Mouse (Mus musculus): ENCODE measurements at regions not wholly inside any gene's neighbourhood (a gene's known extent, or its start where the extent isn't known, plus 50 kb on each side); places are given as distances from the start of the nearest gene placed in this dataset.
A peak's percentile ranks its signal among the peaks of the same experiment; 100 is the strongest.

DNA sequence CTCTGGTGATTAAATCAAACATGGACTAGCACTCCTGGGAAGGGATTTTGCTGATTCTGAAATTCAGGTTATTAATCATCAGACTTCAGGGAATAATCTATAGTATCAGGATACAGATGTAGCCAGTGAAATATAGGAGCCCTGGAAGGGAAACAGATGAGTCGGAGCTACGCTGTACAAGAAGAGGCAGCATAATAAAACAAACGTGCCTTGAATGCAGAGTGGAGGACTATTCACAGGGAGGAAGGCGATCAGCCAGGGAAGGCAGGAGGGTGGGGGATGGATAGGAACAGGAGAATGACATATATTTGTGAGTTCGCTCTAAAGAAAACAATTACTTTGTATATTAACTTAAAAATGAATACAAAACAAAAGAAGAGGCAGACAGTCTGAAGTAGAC lies 286.6 kb upstream of the Got2 start:
- no peak overlapping the region for H3K4me3 ChIP-seq
- H3K36me3 ChIP-seq (replicated peaks), result no peaks in the 10 kb centered on the region
- 0 out of 2 replicates have a peak, but pooled peaks have one; percentile 73 for ATAC-seq (replicated peaks)
- H3K4me2 ChIP-seq, result no peak overlapping the region
- no peak overlapping the region for H3K27ac ChIP-seq
- no peak overlapping the region for H3K9ac ChIP-seq
- WGBS, result 46% methylated on average over 5 of the region's 5 CpGs
- 0 out of 2 replicates have a peak, but pooled peaks cover 3% of the 10 kb centered on the region for H3K9me3 ChIP-seq
- no peaks in the 10 kb centered on the region for H3K27me3 ChIP-seq (replicated peaks)
- H3K4me1 ChIP-seq, result 0 out of 2 replicates have a peak, but pooled peaks cover 3% of the 10 kb centered on the region

DNA sequence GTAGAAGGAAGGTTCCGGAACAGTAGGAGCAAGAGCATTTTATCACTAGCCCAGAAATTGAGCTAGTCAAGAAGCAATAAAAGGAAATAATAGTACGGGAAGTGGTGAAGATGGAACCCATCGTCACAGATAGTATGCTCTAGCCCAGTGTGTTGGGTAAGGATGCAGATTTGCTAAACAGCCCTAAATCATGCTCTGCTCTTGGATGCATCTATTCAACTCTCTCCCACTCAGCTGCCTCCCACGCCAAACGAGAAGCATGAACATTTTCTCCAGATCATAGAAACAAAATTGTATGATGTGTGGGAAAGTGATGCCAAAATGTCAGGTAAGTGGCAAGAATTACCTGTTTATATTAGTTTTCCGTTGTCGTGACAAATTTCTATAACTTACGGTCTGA lies 276.6 kb upstream of the Got2 start:
- Histone ChIP-seq H3K9me3 (0 out of 2 replicates have a peak, but pooled peaks cover 4% of the 10 kb centered on the region), H3K9ac (no peak overlapping the region), H3K27ac (no peak overlapping the region), H3K36me3 (replicated peaks) (no peaks in the 10 kb centered on the region), H3K4me3 (no peak overlapping the region), H3K4me1 (no peaks in the 10 kb centered on the region), H3K27me3 (replicated peaks) (no peaks in the 10 kb centered on the region), H3K4me2 (no peak overlapping the region)
- 94% methylated on average over 8 of the region's 8 CpGs for WGBS
- ATAC-seq (replicated peaks), result no peak

DNA sequence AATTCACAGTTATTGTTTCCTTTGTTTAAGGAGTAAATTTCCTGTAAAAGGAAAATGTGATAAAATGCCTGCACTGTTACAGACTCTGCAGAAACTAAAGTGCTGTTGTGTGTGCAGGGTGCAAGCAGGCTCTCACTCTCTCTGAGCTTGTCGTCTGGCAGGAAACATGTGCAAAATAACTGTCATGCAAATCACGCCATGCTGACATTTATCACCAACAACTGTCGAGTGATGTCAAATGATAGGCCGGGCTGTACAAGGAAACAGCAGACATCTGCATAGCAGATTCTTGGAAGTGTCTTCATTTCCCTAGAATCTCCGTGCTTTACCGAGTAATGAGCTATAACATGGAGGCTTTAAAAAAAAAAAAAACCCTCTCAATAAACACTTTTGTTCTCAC lies 271.6 kb upstream of the Got2 start:
- no peaks in the 10 kb centered on the region for H3K27me3 ChIP-seq (replicated peaks)
- 65% methylated on average over 6 of the region's 6 CpGs for WGBS
- H3K4me3 ChIP-seq, result no peak overlapping the region
- H3K27ac ChIP-seq, result no peak overlapping the region
- no peak overlapping the region for H3K4me2 ChIP-seq
- H3K9ac ChIP-seq, result no peak overlapping the region
- H3K36me3 ChIP-seq (replicated peaks), result no peaks in the 10 kb centered on the region
- no peaks in the 10 kb centered on the region for H3K9me3 ChIP-seq
- no peak for ATAC-seq (replicated peaks)
- H3K4me1 ChIP-seq, result no peaks in the 10 kb centered on the region

DNA sequence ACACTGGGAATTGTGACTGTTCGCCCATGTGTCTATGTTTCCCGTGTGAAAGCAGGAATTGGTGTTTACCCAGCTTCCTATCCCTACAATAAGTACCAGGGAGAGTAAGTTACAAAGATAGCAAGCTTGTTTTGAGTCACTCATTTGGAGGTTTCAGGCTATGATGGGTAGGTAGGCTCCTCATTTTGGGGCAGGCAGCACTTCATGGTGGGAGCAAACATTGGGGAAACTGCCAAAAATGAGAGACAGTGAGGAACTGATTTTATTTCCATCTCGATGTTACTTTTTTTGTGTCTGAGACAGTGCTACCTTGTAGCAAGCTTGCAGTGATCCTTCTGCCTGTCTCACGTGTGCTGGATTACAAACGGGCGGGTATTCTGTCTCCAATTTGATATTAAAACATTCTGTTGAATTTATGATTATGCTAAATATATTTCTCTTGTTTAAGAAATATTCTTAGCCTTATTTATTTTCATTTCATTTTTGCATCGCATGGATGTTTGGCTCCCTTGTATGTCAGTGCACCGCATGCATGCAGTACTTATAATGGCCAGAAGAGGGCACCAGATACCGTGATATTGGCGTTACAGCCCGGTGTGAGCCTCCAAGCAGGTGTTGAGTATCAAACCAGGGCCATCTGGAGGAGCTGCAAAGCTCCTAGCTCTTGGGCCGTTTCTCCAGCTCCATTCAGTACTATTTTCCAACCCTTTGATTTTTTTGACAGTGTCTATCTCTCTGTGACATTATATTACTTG lies 264.3 kb upstream of the Got2 start:
- Histone ChIP-seq H3K4me3 (no peak overlapping the region), H3K27me3 (replicated peaks) (no peaks in the 10 kb centered on the region), H3K9ac (no peak overlapping the region), H3K4me1 (no peaks in the 10 kb centered on the region), H3K9me3 (no peaks in the 10 kb centered on the region), H3K27ac (no peak overlapping the region), H3K36me3 (replicated peaks) (no peaks in the 10 kb centered on the region), H3K4me2 (no peak overlapping the region)
- no peak for ATAC-seq (replicated peaks)
- WGBS, result 40% methylated on average over 12 of the region's 12 CpGs

DNA sequence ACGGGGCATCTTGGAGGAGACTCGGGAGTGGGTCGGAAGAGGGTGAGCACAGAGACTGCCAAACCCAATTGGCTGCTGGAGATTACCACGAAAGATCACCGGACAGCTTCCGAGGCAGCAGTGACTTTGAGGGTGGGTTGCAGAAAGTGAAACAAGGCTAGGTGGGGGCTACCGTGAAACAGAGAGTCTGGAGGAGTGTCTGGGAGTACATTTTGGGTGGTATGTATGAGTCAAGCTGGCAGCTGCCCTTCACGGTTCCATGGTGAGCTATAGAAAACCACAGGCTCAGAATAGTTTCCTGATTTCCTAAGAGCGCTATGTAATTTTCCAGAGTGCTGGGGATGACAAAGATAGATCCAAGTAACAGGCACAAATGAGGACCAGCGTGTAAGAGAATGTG lies 263.7 kb upstream of the Got2 start:
- no peak overlapping the region for H3K4me2 ChIP-seq
- H3K27me3 ChIP-seq (replicated peaks), result no peaks in the 10 kb centered on the region
- ATAC-seq (replicated peaks), result no peak
- no peaks in the 10 kb centered on the region for H3K4me1 ChIP-seq
- no peaks in the 10 kb centered on the region for H3K9me3 ChIP-seq
- 85% methylated on average over 10 of the region's 10 CpGs for WGBS
- H3K4me3 ChIP-seq, result no peak overlapping the region
- H3K27ac ChIP-seq, result no peak overlapping the region
- no peak overlapping the region for H3K9ac ChIP-seq
- no peaks in the 10 kb centered on the region for H3K36me3 ChIP-seq (replicated peaks)

DNA sequence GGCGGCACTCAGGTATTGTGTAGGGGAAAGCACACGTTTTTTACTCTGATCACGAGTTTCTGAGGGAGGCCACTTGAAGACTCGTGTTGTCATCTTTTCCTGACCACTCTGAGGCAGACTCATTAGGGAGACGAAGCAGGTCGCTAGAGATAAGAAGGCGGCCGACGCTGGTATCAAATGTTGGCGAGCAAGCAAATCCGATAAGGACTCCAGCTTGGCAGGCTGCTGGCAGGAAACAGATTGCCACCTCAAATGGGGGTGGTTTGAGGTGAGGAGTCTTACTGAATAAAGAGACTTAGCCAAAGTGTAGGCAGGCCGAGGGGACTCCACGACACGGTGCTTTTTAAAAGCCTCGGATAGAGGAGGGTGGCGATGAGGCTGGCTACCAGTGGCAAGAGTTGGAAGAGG lies 262.7 kb upstream of the Got2 start:
- Histone ChIP-seq H3K9ac (no peak overlapping the region), H3K4me1 (no peaks in the 10 kb centered on the region), H3K4me2 (no peak overlapping the region), H3K27ac (no peak overlapping the region), H3K27me3 (replicated peaks) (no peaks in the 10 kb centered on the region), H3K9me3 (no peaks in the 10 kb centered on the region), H3K4me3 (no peak overlapping the region), H3K36me3 (replicated peaks) (no peaks in the 10 kb centered on the region)
- WGBS, result 86% methylated on average over 16 of the region's 16 CpGs
- no peak for ATAC-seq (replicated peaks)

DNA sequence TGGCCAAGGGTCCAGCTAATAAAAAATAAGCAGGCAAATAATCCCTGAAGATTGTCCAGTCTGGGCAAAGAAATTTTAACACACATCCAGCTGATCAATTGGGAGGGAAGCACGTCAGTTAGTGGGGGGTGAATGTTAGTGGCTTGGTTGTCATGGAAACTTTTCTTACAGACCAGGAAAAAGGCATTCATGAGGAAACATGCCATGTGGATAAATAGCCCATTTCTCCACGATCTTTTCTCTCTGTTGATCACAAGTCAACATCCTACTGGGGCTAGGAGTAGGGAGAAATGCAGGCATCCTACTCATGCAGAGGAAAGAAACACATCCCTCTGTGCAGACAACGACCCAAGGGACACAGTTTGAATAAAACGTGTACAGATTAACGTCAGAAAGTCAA lies 243.8 kb upstream of the Got2 start:
- H3K9ac ChIP-seq, result no peak overlapping the region
- no peaks in the 10 kb centered on the region for H3K4me1 ChIP-seq
- no peak for ATAC-seq (replicated peaks)
- no peak overlapping the region for H3K4me2 ChIP-seq
- H3K9me3 ChIP-seq, result no peaks in the 10 kb centered on the region
- H3K27me3 ChIP-seq (replicated peaks), result no peaks in the 10 kb centered on the region
- H3K36me3 ChIP-seq (replicated peaks), result no peaks in the 10 kb centered on the region
- 17% methylated on average over 5 of the region's 5 CpGs for WGBS
- no peak overlapping the region for H3K27ac ChIP-seq
- no peak overlapping the region for H3K4me3 ChIP-seq

DNA sequence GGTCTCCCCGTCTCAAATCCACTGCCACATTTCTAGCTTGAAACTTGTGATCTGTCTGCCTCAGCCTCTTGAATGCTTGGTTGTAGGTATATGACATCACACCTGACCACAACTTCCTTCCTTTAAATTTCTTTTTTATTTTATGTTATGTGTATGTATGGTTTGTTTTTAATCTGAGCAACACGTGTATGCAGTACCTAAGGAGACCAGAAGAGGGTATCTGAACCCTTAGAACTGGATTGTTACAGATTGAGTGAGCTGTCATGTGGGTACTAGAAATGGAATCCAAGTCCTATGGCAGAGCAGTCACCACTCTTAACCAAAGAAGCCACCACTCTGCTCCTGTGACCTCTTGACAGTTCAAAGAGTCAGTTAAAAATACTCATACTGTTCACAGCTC lies 240.0 kb upstream of the Got2 start:
- no peak for ATAC-seq (replicated peaks)
- H3K9ac ChIP-seq, result no peak overlapping the region
- no peaks in the 10 kb centered on the region for H3K4me1 ChIP-seq
- no peaks in the 10 kb centered on the region for H3K36me3 ChIP-seq (replicated peaks)
- H3K4me2 ChIP-seq, result no peak overlapping the region
- H3K27ac ChIP-seq, result no peak overlapping the region
- no peak overlapping the region for H3K4me3 ChIP-seq
- no peaks in the 10 kb centered on the region for H3K9me3 ChIP-seq
- WGBS, result 75% methylated on average over 2 of the region's 2 CpGs
- H3K27me3 ChIP-seq (replicated peaks), result no peaks in the 10 kb centered on the region

DNA sequence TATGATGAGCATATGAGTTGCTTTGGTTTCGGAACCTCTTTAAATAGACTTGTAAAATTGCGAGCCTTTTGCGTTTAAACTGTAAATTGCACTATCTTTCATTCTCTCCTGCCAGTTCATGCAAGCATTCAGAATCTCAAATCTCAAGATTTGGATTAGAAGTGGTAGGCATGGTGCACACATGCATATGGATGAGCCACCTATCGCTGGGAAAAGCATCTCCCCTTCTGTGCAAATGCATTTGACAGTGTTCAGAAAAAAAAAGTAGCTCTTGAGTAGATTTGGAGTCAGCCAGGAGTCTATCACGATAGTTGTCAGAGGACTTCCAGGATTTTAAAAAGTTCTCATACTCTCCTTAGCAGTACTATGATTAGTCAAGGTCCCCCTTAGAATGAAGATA lies 212.5 kb upstream of the Got2 start:
- 51% methylated on average over 5 of the region's 5 CpGs for WGBS
- ATAC-seq (replicated peaks), result no peak
- Histone ChIP-seq H3K27me3 (replicated peaks) (no peaks in the 10 kb centered on the region), H3K36me3 (replicated peaks) (no peaks in the 10 kb centered on the region), H3K4me2 (no peak overlapping the region), H3K4me3 (no peak overlapping the region), H3K27ac (no peak overlapping the region), H3K4me1 (no peaks in the 10 kb centered on the region), H3K9me3 (no peaks in the 10 kb centered on the region), H3K9ac (no peak overlapping the region)

DNA sequence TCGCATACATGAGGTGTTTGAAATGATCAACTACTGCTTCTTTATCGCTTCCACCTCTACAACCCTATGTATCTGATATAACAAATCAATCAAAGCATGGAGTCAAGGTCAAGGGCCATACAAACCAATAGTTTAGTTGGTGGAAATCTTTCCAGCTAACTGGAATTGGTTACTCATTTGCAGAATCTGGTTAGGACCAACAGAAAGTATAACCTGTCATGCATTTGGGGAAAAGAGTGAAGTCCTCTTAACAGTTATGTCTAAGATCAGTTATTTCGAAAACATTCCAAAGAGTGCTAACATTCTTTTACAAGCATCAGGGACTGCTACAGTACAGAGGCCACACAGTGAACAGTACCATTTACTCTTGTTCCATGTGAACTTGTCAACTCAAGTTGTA lies 204.6 kb upstream of the Got2 start:
- no peak for ATAC-seq (replicated peaks)
- no peak overlapping the region for H3K4me3 ChIP-seq
- WGBS, result 90% methylated on average over 3 of the region's 3 CpGs
- no peaks in the 10 kb centered on the region for H3K36me3 ChIP-seq (replicated peaks)
- H3K27me3 ChIP-seq (replicated peaks), result no peaks in the 10 kb centered on the region
- no peak overlapping the region for H3K9ac ChIP-seq
- H3K4me2 ChIP-seq, result no peak overlapping the region
- H3K4me1 ChIP-seq, result no peaks in the 10 kb centered on the region
- H3K9me3 ChIP-seq, result no peaks in the 10 kb centered on the region
- no peak overlapping the region for H3K27ac ChIP-seq

DNA sequence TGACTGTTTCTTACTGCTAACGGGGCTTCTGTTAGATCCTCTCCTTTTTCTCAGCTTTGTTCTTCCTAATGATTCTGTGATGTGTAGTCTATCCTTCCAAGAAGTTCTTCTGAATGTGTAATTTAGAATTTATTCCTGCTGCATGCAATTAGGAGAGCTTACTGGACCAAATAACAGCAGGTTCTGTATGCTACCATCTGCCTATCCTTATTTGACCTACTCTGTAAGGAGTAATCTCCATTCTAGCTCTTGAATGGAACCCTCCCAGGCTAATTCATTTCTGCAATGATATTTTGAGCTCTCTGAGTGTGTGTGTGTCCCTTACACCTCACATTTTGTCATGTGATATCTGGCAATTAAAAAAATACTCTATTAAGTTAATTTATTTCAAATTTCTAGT lies 201.9 kb upstream of the Got2 start:
- Histone ChIP-seq H3K36me3 (replicated peaks) (no peaks in the 10 kb centered on the region), H3K9me3 (no peaks in the 10 kb centered on the region), H3K27me3 (replicated peaks) (no peaks in the 10 kb centered on the region), H3K4me1 (no peaks in the 10 kb centered on the region), H3K4me3 (no peak overlapping the region), H3K4me2 (no peak overlapping the region), H3K27ac (no peak overlapping the region), H3K9ac (no peak overlapping the region)
- no peak for ATAC-seq (replicated peaks)
- WGBS, result 84% methylated on average over 1 of the region's 1 CpGs

DNA sequence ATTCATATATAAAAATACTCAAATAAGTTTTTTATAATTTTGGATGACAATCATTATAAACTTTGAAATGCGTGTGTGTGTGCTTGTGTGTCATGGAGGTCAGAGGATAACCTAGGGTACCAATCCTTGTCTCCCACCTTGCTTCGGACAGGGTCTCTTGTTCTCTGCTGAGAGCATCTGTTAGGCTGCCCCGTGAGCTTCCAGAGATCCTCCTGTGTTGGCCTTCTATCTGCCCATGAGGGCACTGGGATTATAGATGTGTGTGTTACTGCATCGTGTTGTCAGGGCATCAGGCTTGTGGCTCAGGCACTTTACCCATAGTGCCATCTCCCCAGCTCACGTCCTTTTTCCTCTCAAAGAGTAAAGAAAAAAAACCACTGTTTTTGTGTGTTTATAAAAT lies 180.0 kb upstream of the Got2 start:
- Histone ChIP-seq H3K27ac (no peak overlapping the region), H3K4me2 (no peak overlapping the region), H3K9ac (no peak overlapping the region), H3K36me3 (replicated peaks) (no peaks in the 10 kb centered on the region), H3K4me1 (no peaks in the 10 kb centered on the region), H3K9me3 (no peaks in the 10 kb centered on the region), H3K27me3 (replicated peaks) (no peaks in the 10 kb centered on the region), H3K4me3 (no peak overlapping the region)
- ATAC-seq (replicated peaks), result no peak
- WGBS, result 88% methylated on average over 5 of the region's 5 CpGs

DNA sequence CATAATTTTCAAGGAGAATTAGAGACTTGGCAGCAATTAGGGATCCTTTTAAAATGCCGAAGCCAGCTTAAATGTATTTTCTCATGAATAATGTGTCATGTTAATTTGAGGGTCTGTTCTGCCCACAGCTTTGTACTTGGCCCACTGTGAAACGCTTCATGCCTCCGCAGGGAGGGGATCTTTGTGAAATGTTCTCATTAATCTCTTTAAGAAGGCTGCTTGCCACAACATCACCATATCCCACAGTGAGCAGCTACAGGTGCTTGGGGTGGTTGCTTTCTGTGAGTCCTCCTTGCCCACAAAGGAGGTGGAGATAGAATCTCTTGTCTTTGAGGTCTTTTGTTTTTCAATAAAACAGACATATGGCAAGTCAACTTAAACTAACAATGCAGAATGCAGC lies 159.3 kb upstream of the Got2 start:
- H3K4me1 ChIP-seq, result no peaks in the 10 kb centered on the region
- H3K9me3 ChIP-seq, result no peaks in the 10 kb centered on the region
- no peak overlapping the region for H3K4me3 ChIP-seq
- no peak overlapping the region for H3K27ac ChIP-seq
- no peak overlapping the region for H3K4me2 ChIP-seq
- no peaks in the 10 kb centered on the region for H3K27me3 ChIP-seq (replicated peaks)
- no peaks in the 10 kb centered on the region for H3K36me3 ChIP-seq (replicated peaks)
- no peak overlapping the region for H3K9ac ChIP-seq
- 26% methylated on average over 3 of the region's 3 CpGs for WGBS
- ATAC-seq (replicated peaks), result no peak
